Mouse (Mus musculus) forebrain, embryonic 12.5 days (tissue): Measurements from ENCODE around the gene LTO1. TPM values are rescaled to one million over a fixed set of nuclear protein-coding genes. Genes with fewer than 3 reads are reported as not detected.

Experiments used
- ATAC-seq: fragments of 200-750 bp; cut with Nextera tagmentation; 2 replicates; pipeline ENCODE4 v1.8.0; 2017; ENCODE audit warnings: moderate TSS enrichment; ENCODE audit not compliant: low FRiP score
- H3K27ac ChIP-seq: fragments of 300-500 bp; sonication (generic); 2 replicates; pipeline ENCODE4 v1.5.1; 2016; ENCODE audit warnings: mild to moderate bottlenecking
- H3K27me3 ChIP-seq: fragments of 300-500 bp; sonication (generic); 2 replicates; pipeline ENCODE4 v1.6.1; 2016; ENCODE audit warnings: mild to moderate bottlenecking
- H3K36me3 ChIP-seq: fragments of 300-500 bp; sonication (generic); replicated peaks from 2 replicates; pipeline ENCODE4 v1.6.1; 2016; ENCODE audit warnings: mild to moderate bottlenecking
- H3K4me1 ChIP-seq: fragments of 300-500 bp; sonication (generic); 2 replicates; pipeline ENCODE4 v1.6.1; 2016
- H3K4me2 ChIP-seq: fragments of 300-500 bp; sonication (generic); 2 replicates; pipeline ENCODE4 v1.6.1; 2016; ENCODE audit warnings: mild to moderate bottlenecking, moderate library complexity
- H3K4me3 ChIP-seq: fragments of 300-500 bp; sonication (generic); replicated peaks from 2 replicates; pipeline ENCODE4 v1.5.1; 2016; ENCODE audit warnings: mild to moderate bottlenecking
- H3K9ac ChIP-seq: fragments of 300-500 bp; sonication (generic); 2 replicates; pipeline ENCODE4 v1.6.1; 2016; ENCODE audit warnings: mild to moderate bottlenecking
- H3K9me3 ChIP-seq: fragments of 300-500 bp; sonication (generic); 2 replicates; pipeline ENCODE4 v1.6.1; 2016
- WGBS: fragments of 180-500 bp; shearing (Covaris S2); methylation state at CpG from one replicate; pipeline ENCODE4 v1.1.7; 2016; 5-methylcytosine and 5-hydroxymethylcytosine counted together
- polyA plus RNA-seq: library from polyadenylated mRNA; unstranded; fragments of >200 nt; fragmentation: Nextera tagmentation; extraction: Ambion mirVana; gene quantifications from 2 replicates; pipeline ENCODE4 v1.2.1, GENCODE M21; 2016

LTO1 gene
- polyA plus RNA-seq, 1 experiment from 2014 or later, result 32.6 TPM

DNA sequence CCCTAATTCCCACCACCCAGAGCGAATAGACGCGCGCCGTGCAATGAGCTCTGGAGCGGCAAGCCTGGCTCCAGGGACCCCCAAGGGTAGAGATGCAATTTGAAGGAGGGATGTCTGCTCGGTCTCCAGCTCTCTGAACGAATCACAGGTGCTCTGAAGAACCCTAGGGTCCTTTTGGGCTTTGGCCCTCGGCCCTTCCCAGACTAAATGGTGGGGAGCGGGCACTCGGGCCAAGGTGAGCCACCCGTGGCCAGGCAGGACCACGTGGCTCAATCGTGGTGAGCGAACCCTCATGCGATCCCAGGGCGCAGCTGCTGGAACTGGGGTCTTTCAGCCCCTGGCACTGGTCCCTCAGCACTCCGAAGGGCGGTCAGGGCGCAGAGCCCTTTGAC lies 27.8 kb downstream of the LTO1 start:
- Histone ChIP-seq H3K4me1 (peaks cover 50% of the 10 kb centered on the region), H3K9me3 (no peaks in the 10 kb centered on the region), H3K36me3 (no peaks in the 10 kb centered on the region), H3K27ac (peak overlapping the region; percentile 96; the same call in 1 of the 2 replicates), H3K4me2 (peak overlapping the region; percentile 96), H3K27me3 (peaks cover 32% of the 10 kb centered on the region), H3K4me3 (peak overlapping the region; percentile 69), H3K9ac (peak overlapping the region; percentile 44)
- WGBS, result under 1% methylated on average over 20 of the region's 20 CpGs
- no peak for ATAC-seq

- H3K27ac ChIP-seq, result peak overlapping the region; percentile 96; the same call in 1 of the 2 replicates
- no peaks in the 10 kb centered on the region for H3K36me3 ChIP-seq
- H3K4me1 ChIP-seq, result peaks cover 50% of the 10 kb centered on the region
- 0% methylated on average over 45 of the region's 45 CpGs for WGBS
- H3K4me2 ChIP-seq, result peak overlapping the region; percentile 96
- H3K4me3 ChIP-seq, result peak overlapping the region; percentile 69
- peak; percentile 43 for ATAC-seq
- no peaks in the 10 kb centered on the region for H3K9me3 ChIP-seq
- peaks cover 32% of the 10 kb centered on the region for H3K27me3 ChIP-seq
- H3K9ac ChIP-seq, result peak overlapping the region; percentile 44
These were observed 28.4 kb downstream of the LTO1 start for GRCm38 (mm10) chr7:144943254-144943653.

- Histone ChIP-seq H3K4me3 (no peak overlapping the region), H3K27ac (no peak overlapping the region), H3K9ac (no peak overlapping the region), H3K9me3 (no peaks in the 10 kb centered on the region), H3K4me2 (no peak overlapping the region), H3K4me1 (no peaks in the 10 kb centered on the region), H3K36me3 (no peaks in the 10 kb centered on the region), H3K27me3 (no peaks in the 10 kb centered on the region)
- no peak for ATAC-seq
- 61% methylated on average over 12 of the region's 12 CpGs for WGBS
These were observed 43.9 kb downstream of the LTO1 start for GRCm38 (mm10) chr7:144958509-144959395.

- Histone ChIP-seq H3K36me3 (no peaks in the 10 kb centered on the region), H3K27me3 (no peaks in the 10 kb centered on the region), H3K9ac (no peak overlapping the region), H3K27ac (no peak overlapping the region), H3K9me3 (no peaks in the 10 kb centered on the region), H3K4me1 (no peaks in the 10 kb centered on the region), H3K4me2 (no peak overlapping the region), H3K4me3 (no peak overlapping the region)
- no peak for ATAC-seq
- WGBS, result 98% methylated on average over 1 of the region's 1 CpGs
These were observed 49.0 kb downstream of the LTO1 start for GRCm38 (mm10) chr7:144963911-144964310.

GRCm38 (mm10) chr7:144964316-144964715 lies 49.4 kb downstream of the LTO1 start:
- Histone ChIP-seq H3K4me2 (no peak overlapping the region), H3K4me1 (no peaks in the 10 kb centered on the region)
- 76% methylated on average over 4 of the region's 4 CpGs for WGBS

DNA sequence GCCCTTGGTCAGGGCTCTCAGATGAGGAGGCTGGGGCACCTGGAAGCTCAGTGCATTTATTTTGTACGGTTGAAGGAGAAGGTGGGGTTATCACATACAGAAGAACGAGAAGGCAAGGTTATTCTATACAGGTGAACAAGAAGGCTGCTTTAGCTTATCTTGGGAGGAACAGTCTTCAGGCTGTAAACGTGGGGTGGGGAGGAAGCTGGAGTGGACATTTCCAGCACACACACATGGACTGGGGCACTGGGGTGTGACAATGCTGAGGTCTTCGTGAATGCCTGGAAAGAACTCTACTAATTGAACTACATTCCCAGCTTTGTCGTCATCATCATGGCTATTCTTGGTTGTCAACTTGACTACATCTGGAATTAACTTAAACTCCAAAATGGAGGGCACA lies 51.0 kb downstream of the LTO1 start:
- Histone ChIP-seq H3K27ac (no peak overlapping the region), H3K36me3 (no peaks in the 10 kb centered on the region), H3K27me3 (no peaks in the 10 kb centered on the region), H3K9ac (no peak overlapping the region), H3K4me3 (no peak overlapping the region), H3K4me1 (no peaks in the 10 kb centered on the region), H3K9me3 (no peaks in the 10 kb centered on the region), H3K4me2 (no peak overlapping the region)
- WGBS, result 86% methylated on average over 5 of the region's 5 CpGs
- ATAC-seq, result no peak

More at GRCm38 (mm10) chr7:144964316-144964715, 49.4 kb downstream of the LTO1 start:
- no peak overlapping the region for H3K27ac ChIP-seq
- H3K9ac ChIP-seq, result no peak overlapping the region
- ATAC-seq, result no peak
- no peaks in the 10 kb centered on the region for H3K27me3 ChIP-seq
- H3K36me3 ChIP-seq, result no peaks in the 10 kb centered on the region
- H3K9me3 ChIP-seq, result no peaks in the 10 kb centered on the region
- H3K4me3 ChIP-seq, result no peak overlapping the region

DNA sequence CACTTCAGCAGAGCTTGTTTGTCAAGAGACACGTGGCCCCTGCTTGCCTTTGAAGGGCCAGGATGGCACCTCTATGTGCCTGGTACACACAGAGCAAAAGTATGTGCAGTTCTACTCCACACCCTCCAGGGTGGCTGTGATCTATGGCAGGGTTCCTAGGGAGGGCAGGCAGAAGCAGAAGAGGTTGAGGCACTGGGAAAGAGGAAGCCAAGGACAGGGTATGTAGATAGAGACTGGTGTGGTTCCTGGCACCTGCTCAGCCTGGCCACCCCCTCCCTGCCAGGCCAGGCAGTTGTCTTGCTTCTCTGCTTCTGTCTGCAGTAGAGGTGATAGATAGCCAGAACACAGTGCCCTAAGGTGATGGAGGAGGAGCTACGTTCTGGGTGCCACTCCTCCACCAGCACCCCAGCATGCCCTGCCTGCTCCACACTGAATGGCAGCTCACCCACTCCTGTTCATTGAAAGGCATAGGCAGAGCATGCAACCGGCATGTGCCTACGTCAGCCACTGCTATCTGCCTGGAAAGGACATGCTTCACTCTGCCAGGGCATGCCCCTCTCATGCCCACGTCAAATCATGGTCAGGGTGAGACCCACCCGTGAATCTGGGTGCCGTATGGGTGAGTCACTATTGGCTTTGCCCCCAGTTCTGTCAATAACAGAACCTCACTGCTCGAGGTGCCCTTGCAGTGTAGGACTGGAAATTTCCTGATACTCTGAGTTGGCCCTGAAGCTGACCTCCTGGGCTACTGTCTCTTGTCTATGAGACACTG lies 56.3 kb downstream of the LTO1 start:
- no peaks in the 10 kb centered on the region for H3K9me3 ChIP-seq
- no peaks in the 10 kb centered on the region for H3K4me1 ChIP-seq
- H3K27me3 ChIP-seq, result no peaks in the 10 kb centered on the region
- no peak for ATAC-seq
- H3K9ac ChIP-seq, result no peak overlapping the region
- H3K27ac ChIP-seq, result no peak overlapping the region
- WGBS, result 76% methylated on average over 8 of the region's 8 CpGs
- H3K4me2 ChIP-seq, result no peak overlapping the region
- H3K36me3 ChIP-seq, result no peaks in the 10 kb centered on the region
- H3K4me3 ChIP-seq, result no peak overlapping the region

GRCm38 (mm10) chr7:144971769-144972168 lies 56.9 kb downstream of the LTO1 start:
- Histone ChIP-seq H3K9me3 (no peaks in the 10 kb centered on the region), H3K36me3 (no peaks in the 10 kb centered on the region), H3K27me3 (no peaks in the 10 kb centered on the region), H3K27ac (no peak overlapping the region), H3K4me3 (no peak overlapping the region), H3K9ac (no peak overlapping the region), H3K4me2 (no peak overlapping the region), H3K4me1 (no peaks in the 10 kb centered on the region)
- 57% methylated on average over 2 of the region's 2 CpGs for WGBS
- ATAC-seq, result no peak

DNA sequence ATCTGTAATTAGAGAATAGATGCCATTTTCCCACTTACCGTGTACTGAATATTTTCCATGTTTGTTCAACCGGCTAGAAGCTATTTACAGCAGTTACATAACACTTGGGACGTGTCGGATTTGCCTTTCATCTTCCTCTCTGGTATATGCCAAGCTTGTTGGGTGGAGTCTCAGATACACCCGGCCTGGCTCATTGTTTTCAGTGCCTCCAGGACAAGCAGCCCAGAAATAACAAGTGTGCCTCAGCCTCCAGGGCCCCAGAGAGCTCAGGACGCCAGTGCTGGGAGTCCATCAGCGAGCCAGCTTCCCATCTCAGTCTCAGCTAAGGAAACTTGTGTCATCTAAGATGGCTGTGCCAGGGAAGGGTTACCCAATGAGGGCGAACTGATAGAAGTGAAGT lies 58.6 kb downstream of the LTO1 start:
- Histone ChIP-seq H3K36me3 (no peaks in the 10 kb centered on the region), H3K9me3 (no peaks in the 10 kb centered on the region), H3K27me3 (no peaks in the 10 kb centered on the region), H3K27ac (no peak overlapping the region), H3K4me1 (no peaks in the 10 kb centered on the region), H3K9ac (no peak overlapping the region), H3K4me2 (no peak overlapping the region), H3K4me3 (no peak overlapping the region)
- 80% methylated on average over 8 of the region's 8 CpGs for WGBS
- ATAC-seq, result no peak

- Histone ChIP-seq H3K4me1 (no peaks in the 10 kb centered on the region), H3K9ac (no peak overlapping the region), H3K36me3 (no peaks in the 10 kb centered on the region), H3K4me2 (no peak overlapping the region), H3K27me3 (no peaks in the 10 kb centered on the region), H3K9me3 (0 out of 2 replicates have a peak, but pooled peaks cover 4% of the 10 kb centered on the region), H3K27ac (no peak overlapping the region), H3K4me3 (no peak overlapping the region)
- WGBS, result 77% methylated on average over 2 of the region's 2 CpGs
- ATAC-seq, result no peak
These were observed 62.2 kb downstream of the LTO1 start for GRCm38 (mm10) chr7:144977121-144977520.

DNA sequence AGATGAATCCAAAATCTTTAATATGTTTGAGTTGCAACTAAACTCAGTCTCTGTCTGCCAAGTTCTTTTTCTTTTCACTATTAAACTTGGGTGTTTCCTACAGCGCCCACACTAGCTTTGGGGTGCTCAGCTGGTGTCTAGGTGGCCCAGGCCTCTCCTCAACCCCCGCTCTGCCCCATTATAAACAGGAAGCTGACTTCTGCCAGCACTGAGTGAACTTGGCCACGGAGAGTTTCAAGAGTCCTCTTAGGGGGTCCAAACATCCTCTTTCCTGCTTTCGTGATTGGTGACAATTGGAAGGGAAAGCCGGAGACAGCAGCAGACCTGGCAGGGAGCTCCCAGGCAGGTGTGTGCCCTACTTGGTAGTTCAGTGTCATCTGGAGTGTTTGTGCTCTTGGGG lies 64.9 kb downstream of the LTO1 start:
- no peaks in the 10 kb centered on the region for H3K36me3 ChIP-seq
- ATAC-seq, result no peak
- no peaks in the 10 kb centered on the region for H3K27me3 ChIP-seq
- H3K4me2 ChIP-seq, result no peak overlapping the region
- H3K27ac ChIP-seq, result no peak overlapping the region
- no peaks in the 10 kb centered on the region for H3K4me1 ChIP-seq
- 0 out of 2 replicates have a peak, but pooled peaks cover 4% of the 10 kb centered on the region for H3K9me3 ChIP-seq
- H3K4me3 ChIP-seq, result no peak overlapping the region
- H3K9ac ChIP-seq, result no peak overlapping the region
- 79% methylated on average over 5 of the region's 5 CpGs for WGBS
